Mouse (Mus musculus) stomach, embryonic 15.5 days (tissue): Measurements from ENCODE around the gene Nhsl2. TPM values are rescaled to one million over a fixed set of nuclear protein-coding genes. Genes with fewer than 3 reads are reported as not detected.

Experiments
- ATAC-seq: fragments of 200-750 bp; cut with Nextera tagmentation; 2 replicates; pipeline ENCODE4 v1.8.0; 2017; ENCODE audit warnings: low read depth, moderate number of reproducible peaks, moderate TSS enrichment; ENCODE audit not compliant: insufficient read depth, low FRiP score
- H3K27ac ChIP-seq: fragments of 300-500 bp; sonication (generic); 2 replicates; pipeline ENCODE4 v1.5.1; 2015; ENCODE audit warnings: mild to moderate bottlenecking, inconsistent platforms
- H3K27me3 ChIP-seq: fragments of 300-500 bp; sonication (generic); replicated peaks from 2 replicates; pipeline ENCODE4 v1.6.1; 2015; ENCODE audit warnings: inconsistent platforms
- H3K36me3 ChIP-seq: fragments of 300-500 bp; sonication (generic); 2 replicates; pipeline ENCODE4 v1.6.1; 2015; ENCODE audit warnings: inconsistent platforms
- H3K4me1 ChIP-seq: fragments of 300-500 bp; sonication (generic); 2 replicates; pipeline ENCODE4 v1.6.1; 2015; ENCODE audit warnings: inconsistent platforms
- H3K4me2 ChIP-seq: fragments of 300-500 bp; sonication (generic); 2 replicates; pipeline ENCODE4 v1.6.1; 2015; ENCODE audit warnings: mild to moderate bottlenecking, inconsistent platforms
- H3K4me3 ChIP-seq: fragments of 300-500 bp; sonication (generic); replicated peaks from 2 replicates; pipeline ENCODE4 v1.5.1; 2015; ENCODE audit warnings: inconsistent platforms
- H3K9ac ChIP-seq: fragments of 300-500 bp; sonication (generic); 2 replicates; pipeline ENCODE4 v1.6.1; 2015; ENCODE audit warnings: inconsistent platforms
- H3K9me3 ChIP-seq: fragments of 300-500 bp; sonication (generic); 2 replicates; pipeline ENCODE4 v1.6.1; 2016; ENCODE audit warnings: inconsistent platforms
- WGBS: fragments of 180-500 bp; shearing (Covaris S2); methylation state at CpG from one replicate; pipeline ENCODE4 v1.1.7; 2015; 5-methylcytosine and 5-hydroxymethylcytosine counted together
- polyA plus RNA-seq: library from polyadenylated mRNA; unstranded; fragments of >200 nt; fragmentation: Nextera tagmentation; extraction: Ambion mirVana; gene quantifications from 2 replicates; pipeline ENCODE4 v1.2.1, GENCODE M21; 2015

Gene Nhsl2
- polyA plus RNA-seq, 1 experiment from 2014 or later: 10.5 TPM

DNA sequence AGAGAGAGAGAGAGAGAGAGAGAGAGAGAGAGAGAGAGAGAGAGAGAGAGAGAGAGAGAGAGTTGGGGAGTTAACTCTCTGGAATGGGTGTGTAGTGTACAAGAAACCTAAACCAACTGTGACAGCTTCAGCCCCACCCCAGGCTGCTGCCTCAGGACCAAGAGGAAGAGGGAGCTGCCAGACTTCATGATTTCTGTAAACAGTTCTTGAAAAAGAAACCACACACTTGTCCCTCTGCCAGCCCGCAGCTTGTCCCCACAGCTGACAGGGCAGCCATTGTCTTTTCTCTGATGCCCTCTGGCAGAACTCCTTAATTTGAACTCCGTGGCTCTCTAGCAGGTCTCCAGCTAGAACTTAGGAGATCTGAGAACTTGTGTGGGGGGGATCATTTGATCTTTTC is 211.7 kb downstream of the Nhsl2 start:
- Histone ChIP-seq H3K27me3 (no peaks in the 10 kb centered on the region), H3K9ac (no peak overlapping the region), H3K36me3 (no peaks in the 10 kb centered on the region), H3K4me3 (no peak overlapping the region), H3K27ac (no peak overlapping the region), H3K4me1 (no peaks in the 10 kb centered on the region), H3K4me2 (no peak overlapping the region), H3K9me3 (no peaks in the 10 kb centered on the region)
- no peak for ATAC-seq
- 26% methylated on average over 2 of the region's 2 CpGs for WGBS

GRCm38 (mm10) chrX:102064062-102064461 is 214.9 kb downstream of the Nhsl2 start:
- H3K4me1 ChIP-seq: no peaks in the 10 kb centered on the region
- no peaks in the 10 kb centered on the region for H3K36me3 ChIP-seq
- H3K4me3 ChIP-seq: no peak overlapping the region
- 62% methylated on average over 3 of the region's 3 CpGs for WGBS
- ATAC-seq: no peak
- no peak overlapping the region for H3K27ac ChIP-seq
- no peak overlapping the region for H3K9ac ChIP-seq
- no peaks in the 10 kb centered on the region for H3K9me3 ChIP-seq
- H3K27me3 ChIP-seq: no peaks in the 10 kb centered on the region
- no peak overlapping the region for H3K4me2 ChIP-seq

DNA sequence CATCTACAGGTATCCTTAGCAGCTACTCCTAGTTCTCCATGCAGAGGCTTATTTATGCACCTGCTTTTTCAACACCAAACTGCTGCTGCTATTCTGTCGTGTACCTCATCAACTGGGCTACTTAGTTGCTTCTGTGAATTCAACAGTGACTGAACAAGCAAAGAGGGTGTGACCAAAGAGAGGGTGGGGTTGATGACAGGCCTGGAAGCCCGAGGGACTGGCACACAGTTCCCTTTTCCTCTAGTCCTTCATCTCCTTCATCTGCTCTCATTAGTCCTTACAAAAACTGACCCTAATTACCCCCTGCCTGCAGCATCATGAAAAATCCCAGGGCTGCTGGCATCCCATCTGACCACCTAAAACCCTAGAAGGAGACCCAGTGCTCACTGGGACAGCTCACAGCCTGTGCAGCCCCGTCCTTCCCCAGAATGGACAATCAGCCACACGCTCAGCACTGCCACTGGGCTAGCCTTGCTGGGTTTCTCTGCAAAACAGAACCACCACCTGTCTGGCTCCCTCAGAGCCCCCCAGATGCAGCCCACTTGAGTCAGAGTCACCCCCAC is 216.1 kb downstream of the Nhsl2 start:
- no peak for ATAC-seq
- Histone ChIP-seq H3K36me3 (no peaks in the 10 kb centered on the region), H3K9me3 (no peaks in the 10 kb centered on the region), H3K27ac (no peak overlapping the region), H3K4me3 (no peak overlapping the region), H3K4me1 (no peaks in the 10 kb centered on the region), H3K9ac (no peak overlapping the region), H3K27me3 (no peaks in the 10 kb centered on the region), H3K4me2 (no peak overlapping the region)
- WGBS: 53% methylated on average over 4 of the region's 4 CpGs

DNA sequence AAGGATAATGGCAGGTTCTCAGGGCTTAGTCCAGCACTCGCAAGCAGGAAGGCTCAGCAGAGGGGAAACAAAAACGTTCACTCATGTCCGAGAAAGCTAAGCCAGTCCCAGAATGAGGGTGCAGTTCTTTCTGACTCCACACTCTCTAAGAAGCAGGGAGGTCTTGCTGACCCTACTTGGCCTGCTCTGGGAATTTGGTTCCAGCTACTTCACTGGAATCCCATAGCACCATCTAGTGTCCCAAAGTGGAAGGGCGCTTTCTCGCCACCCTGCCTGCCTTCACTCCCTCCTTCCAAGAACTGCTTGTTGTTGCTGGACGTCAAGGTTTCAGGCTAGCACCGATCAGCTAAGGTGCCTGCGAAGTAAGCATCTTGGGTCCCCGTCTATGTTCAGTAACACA is 216.9 kb downstream of the Nhsl2 start:
- Histone ChIP-seq H3K4me2 (no peak overlapping the region), H3K36me3 (no peaks in the 10 kb centered on the region), H3K4me3 (no peak overlapping the region), H3K9ac (no peak overlapping the region), H3K27me3 (no peaks in the 10 kb centered on the region), H3K4me1 (no peaks in the 10 kb centered on the region), H3K27ac (no peak overlapping the region), H3K9me3 (no peaks in the 10 kb centered on the region)
- 22% methylated on average over 9 of the region's 9 CpGs for WGBS
- ATAC-seq: no peak

- WGBS: 76% methylated on average over 6 of the region's 6 CpGs
- no peak overlapping the region for H3K27ac ChIP-seq
- H3K36me3 ChIP-seq: no peaks in the 10 kb centered on the region
- H3K9ac ChIP-seq: no peak overlapping the region
- no peak for ATAC-seq
- H3K27me3 ChIP-seq: no peaks in the 10 kb centered on the region
- no peak overlapping the region for H3K4me3 ChIP-seq
- no peaks in the 10 kb centered on the region for H3K4me1 ChIP-seq
- H3K4me2 ChIP-seq: no peak overlapping the region
- no peaks in the 10 kb centered on the region for H3K9me3 ChIP-seq
These were observed 217.9 kb downstream of the Nhsl2 start for GRCm38 (mm10) chrX:102067118-102067517.

GRCm38 (mm10) chrX:102068811-102069540 is 219.8 kb downstream of the Nhsl2 start:
- no peaks in the 10 kb centered on the region for H3K9me3 ChIP-seq
- no peak for ATAC-seq

GRCm38 (mm10) chrX:102070591-102071471 is 221.6 kb downstream of the Nhsl2 start, which contains the start of gene Rtl5:
TSS of gene Rtl5 (minus strand) at chrX:102071304.
- no peaks in the 10 kb centered on the region for H3K36me3 ChIP-seq
- peak within 1 kb of the TSS; percentile 68 for H3K4me2 ChIP-seq
- no peaks in the 10 kb centered on the region for H3K27me3 ChIP-seq
- no peaks in the 10 kb centered on the region for H3K4me1 ChIP-seq
- ATAC-seq: peak; percentile 85
- H3K27ac ChIP-seq: peak within 1 kb of the TSS; percentile 63
- no peaks in the 10 kb centered on the region for H3K9me3 ChIP-seq
- H3K4me3 ChIP-seq: peak within 1 kb of the TSS; percentile 48
- 24% methylated on average over 61 of the region's 61 CpGs for WGBS
- H3K9ac ChIP-seq: peak within 1 kb of the TSS; percentile 32; the same call in 1 of the 2 replicates

More at GRCm38 (mm10) chrX:102068811-102069540, 219.8 kb downstream of the Nhsl2 start:
- Histone ChIP-seq H3K27me3 (no peaks in the 10 kb centered on the region), H3K36me3 (no peaks in the 10 kb centered on the region), H3K4me1 (no peaks in the 10 kb centered on the region), H3K9ac (no peak overlapping the region), H3K4me2 (no peak overlapping the region), H3K27ac (no peak overlapping the region), H3K4me3 (no peak overlapping the region)
- WGBS: 90% methylated on average over 24 of the region's 24 CpGs

DNA sequence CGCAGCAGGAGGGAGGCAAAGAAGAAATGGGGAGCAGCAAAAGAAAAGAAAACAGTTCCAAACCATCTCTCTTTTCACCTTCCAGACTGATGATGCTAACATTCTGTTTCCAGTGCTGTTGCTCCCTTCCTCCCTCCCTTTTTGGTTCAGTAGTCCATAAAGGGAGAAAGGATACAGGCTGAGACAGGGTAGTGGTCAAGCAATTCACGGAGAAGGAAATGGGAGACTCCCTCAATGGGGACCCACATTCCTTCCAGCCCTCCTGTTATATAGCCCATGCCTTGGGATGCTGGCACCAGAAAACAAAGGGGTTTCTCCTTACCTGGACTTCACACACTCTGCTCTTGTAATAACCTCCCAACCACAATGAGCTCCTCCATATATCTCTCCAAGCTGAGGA is 222.3 kb downstream of the Nhsl2 start:
- ATAC-seq: no peak
- H3K4me1 ChIP-seq: no peaks in the 10 kb centered on the region
- no peaks in the 10 kb centered on the region for H3K36me3 ChIP-seq
- H3K9ac ChIP-seq: no peak overlapping the region
- 42% methylated on average over 1 of the region's 2 CpGs for WGBS
- H3K4me3 ChIP-seq: peak overlapping the region; percentile 48
- H3K27me3 ChIP-seq: no peaks in the 10 kb centered on the region
- H3K4me2 ChIP-seq: peak overlapping the region; percentile 68
- H3K27ac ChIP-seq: peak overlapping the region; percentile 40; the same call in 1 of the 2 replicates
- H3K9me3 ChIP-seq: no peaks in the 10 kb centered on the region

DNA sequence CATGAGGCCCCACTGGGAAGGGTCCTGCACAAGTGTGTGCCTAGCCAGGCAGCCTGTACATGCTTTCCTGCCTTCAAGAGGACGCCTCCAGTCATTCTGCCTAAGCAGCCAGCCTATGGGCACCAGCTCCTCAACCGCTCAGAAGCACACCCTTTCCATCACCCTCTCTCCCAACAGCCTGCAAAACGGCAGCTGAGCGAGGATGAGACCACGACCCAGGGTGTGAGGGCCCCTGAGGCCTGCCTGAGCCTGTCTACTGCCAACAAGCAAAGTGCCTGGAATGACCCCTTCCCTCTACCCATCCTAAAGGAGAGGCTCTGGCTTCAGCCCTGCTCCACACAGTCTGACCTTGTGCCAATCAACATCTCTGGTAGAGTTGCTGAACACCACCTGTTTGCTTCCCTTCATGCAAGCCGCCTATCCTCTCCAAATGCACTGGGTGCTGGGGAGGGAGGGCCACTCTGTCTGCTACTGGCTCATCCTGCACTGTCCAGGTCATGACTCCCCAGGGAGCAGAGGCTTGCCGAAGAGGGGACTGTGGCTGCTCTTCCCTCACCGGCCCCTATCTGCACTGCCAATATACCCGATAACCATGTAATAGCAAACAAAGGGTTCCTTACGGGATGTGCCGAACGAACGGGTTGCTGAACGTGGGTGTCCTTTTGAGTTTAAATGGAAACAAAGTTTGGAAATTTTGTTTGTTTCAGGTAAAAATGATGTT is 224.6 kb downstream of the Nhsl2 start:
- Histone ChIP-seq H3K4me2 (no peak overlapping the region), H3K36me3 (no peaks in the 10 kb centered on the region), H3K27ac (no peak overlapping the region), H3K4me3 (no peak overlapping the region), H3K27me3 (no peaks in the 10 kb centered on the region), H3K9ac (no peak overlapping the region), H3K9me3 (no peaks in the 10 kb centered on the region), H3K4me1 (no peaks in the 10 kb centered on the region)
- ATAC-seq: no peak
- WGBS: 85% methylated on average over 14 of the region's 14 CpGs

GRCm38 (mm10) chrX:102074435-102074834 is 225.2 kb downstream of the Nhsl2 start:
- no peak for ATAC-seq
- Histone ChIP-seq H3K9ac (no peak overlapping the region), H3K4me3 (no peak overlapping the region), H3K4me1 (no peaks in the 10 kb centered on the region), H3K27ac (no peak overlapping the region), H3K27me3 (no peaks in the 10 kb centered on the region), H3K9me3 (no peaks in the 10 kb centered on the region), H3K4me2 (no peak overlapping the region), H3K36me3 (no peaks in the 10 kb centered on the region)
- WGBS: 85% methylated on average over 5 of the region's 5 CpGs

GRCm38 (mm10) chrX:102075158-102075557 is 226.0 kb downstream of the Nhsl2 start:
- Histone ChIP-seq H3K27me3 (no peaks in the 10 kb centered on the region), H3K4me1 (no peaks in the 10 kb centered on the region), H3K9me3 (no peaks in the 10 kb centered on the region), H3K36me3 (no peaks in the 10 kb centered on the region), H3K27ac (no peak overlapping the region), H3K4me3 (no peak overlapping the region), H3K9ac (no peak overlapping the region), H3K4me2 (no peak overlapping the region)
- WGBS: 83% methylated on average over 4 of the region's 4 CpGs
- ATAC-seq: no peak
